Mouse (Mus musculus) liver, embryonic 14.5 days (tissue): ENCODE data around the gene Armc10.

Source experiments
- CTCF ChIP-seq: IDR thresholded peaks from 2 replicates; pipeline ENCODE4 v1.5.1; 2016; ENCODE audit warnings: antibody characterized with exemption, low read depth, control low read depth
- EP300 ChIP-seq: IDR thresholded peaks from 2 replicates; pipeline ENCODE4 v1.6.1; 2016; ENCODE audit warnings: antibody characterized with exemption, low read depth

GRCm38 (mm10) chr5:21599961-21600360, 45.7 kb upstream of the Armc10 start:
- no peak for TF ChIP-seq CTCF
- TF ChIP-seq EP300: no peak
